Mouse (Mus musculus) thymus, postnatal 10 days (tissue): ENCODE measurements around the gene Hhip.

Experiments
- DNase-seq, 2 experiments: peaks; one replicate each; pipeline ENCODE4 v3.0.0; 2021; ENCODE audit warnings: low spot score in 2 of 2

The Hhip gene

GRCm38 (mm10) chr8:80057198-80058174, at the start of gene Hhip:
Gene Hhip (minus strand): TSS chr8:80058006.
- peak; percentile 20 to 53 for DNase-seq

- no peak for DNase-seq
Measured at GRCm38 (mm10) chr8:80087021-80087420, 29.2 kb upstream of the Hhip start.

GRCm38 (mm10) chr8:80058193-80058592, 387 bp upstream of the Hhip start:
- no peak for DNase-seq

GRCm38 (mm10) chr8:80056331-80057070, 1.3 kb downstream of the Hhip start:
- DNase-seq = no peak

- DNase-seq = no peak
Measured at GRCm38 (mm10) chr8:80055777-80056176, 2.0 kb downstream of the Hhip start.

GRCm38 (mm10) chr8:80055094-80055493, 2.7 kb downstream of the Hhip start:
- DNase-seq = no peak

GRCm38 (mm10) chr8:80054216-80054615, 3.6 kb downstream of the Hhip start:
- no peak for DNase-seq

GRCm38 (mm10) chr8:80052838-80053237, 5.0 kb downstream of the Hhip start:
- DNase-seq = no peak

GRCm38 (mm10) chr8:80051494-80051893, 6.3 kb downstream of the Hhip start:
- DNase-seq = no peak

GRCm38 (mm10) chr8:80049256-80050005, 8.4 kb downstream of the Hhip start:
- DNase-seq = no peak

GRCm38 (mm10) chr8:80048256-80048655, 9.6 kb downstream of the Hhip start:
- no peak for DNase-seq

GRCm38 (mm10) chr8:80037644-80038253, 20.1 kb downstream of the Hhip start:
- no peak for DNase-seq

GRCm38 (mm10) chr8:80032604-80033003, 25.2 kb downstream of the Hhip start:
- no peak for DNase-seq

- no peak for DNase-seq
Measured at GRCm38 (mm10) chr8:80031330-80032293, 26.2 kb downstream of the Hhip start.

GRCm38 (mm10) chr8:80029631-80030030, 28.2 kb downstream of the Hhip start:
- no peak for DNase-seq

- no peak for DNase-seq
Measured at GRCm38 (mm10) chr8:80020469-80020868, 37.3 kb downstream of the Hhip start.

- DNase-seq = no peak
Measured at GRCm38 (mm10) chr8:80015818-80016217, 42.0 kb downstream of the Hhip start.

GRCm38 (mm10) chr8:80004421-80004820, 53.4 kb downstream of the Hhip start:
- no peak for DNase-seq

GRCm38 (mm10) chr8:80002313-80002712, 55.5 kb downstream of the Hhip start:
- DNase-seq = no peak

GRCm38 (mm10) chr8:79995075-79995474, 62.7 kb downstream of the Hhip start:
- no peak for DNase-seq
